Mouse (Mus musculus) left cerebral cortex, postnatal 36 days (tissue): ENCODE data around the gene Rnf213. TPM values are rescaled to one million over a fixed set of nuclear protein-coding genes. Genes with fewer than 3 reads are reported as not detected.

Experiments
- DNase-seq, 2 experiments: peaks; one replicate each; pipeline ENCODE4 v3.0.0; 2021 to 2022; ENCODE audit warnings: low spot score in 2 of 2, mixed read lengths in 1 of 2
- intact Hi-C: fragments of 180-260 bp; cut with DNase I; formaldehyde crosslinking; loops from one replicate; pipeline ENCODE4 v1.15.1; 2025
- microRNA-seq: library from miRNA; unstranded; fragments of <30 nt; microRNA quantifications from one replicate; pipeline ENCODE4 v1.2.0, GENCODE M21; 2022
- total RNA-seq, 2 experiments: library from RNA; stranded (reverse); gene quantifications; 2 replicates each; pipeline ENCODE4 v1.2.3; 2021

The Rnf213 gene
- total RNA-seq, 2 experiments from 2014 or later = 2.8 to 3.0 TPM

DNA sequence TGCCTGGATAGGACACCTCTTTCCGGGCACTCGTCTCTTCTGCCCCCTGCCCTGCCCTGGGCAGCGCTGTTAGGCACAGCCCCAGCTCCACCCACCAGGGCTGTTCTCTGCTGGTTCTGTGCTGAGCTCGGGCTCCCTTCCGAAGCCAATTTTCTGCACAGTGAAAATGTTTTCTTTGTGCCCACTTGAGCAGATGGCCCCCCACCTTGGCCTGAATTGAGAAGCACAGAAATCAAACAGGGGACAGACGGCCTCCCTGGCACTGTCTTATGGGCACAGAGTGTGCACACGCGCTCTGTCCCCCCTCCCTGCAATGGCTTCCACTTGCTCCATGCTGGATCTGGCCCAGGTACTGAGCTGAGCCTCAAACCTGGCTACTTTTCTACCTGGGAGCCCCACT, 139.6 kb downstream of the Rnf213 start:
- intact Hi-C loops = no loop called here
- DNase-seq = no peak

DNA sequence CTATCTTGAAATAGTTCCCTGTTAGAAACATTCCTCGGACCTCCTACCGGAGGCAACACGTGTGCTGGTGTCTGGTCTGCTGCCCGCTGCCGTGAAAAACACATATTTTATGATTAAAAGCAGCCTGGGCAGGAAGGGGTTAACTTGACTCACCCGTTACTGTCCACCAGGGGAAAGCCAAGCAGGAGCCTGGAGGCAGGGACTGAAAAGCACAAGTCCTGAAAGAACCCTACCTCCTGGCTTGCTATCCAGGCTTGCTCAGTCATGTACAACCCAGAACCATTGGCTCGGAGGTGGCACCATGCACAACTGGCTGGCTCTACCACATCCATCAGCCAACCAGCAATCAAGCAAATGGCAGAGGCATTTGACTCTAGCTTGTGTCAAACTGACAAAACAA, 140.8 kb downstream of the Rnf213 start:
- intact Hi-C loops = no loop called here
- no peak for DNase-seq

Small RNAs within 50 kb of the gene (microRNA-seq; reads per million reads assigned to microRNA genes)
- gene Mir1932 = not detected

Other genes with a start within 250 kb of the Rnf213 start
- 10 to 100 TPM; 30.5 to 36.2 TPM for gene Tbc1d16, start 164.6 kb upstream of the Rnf213 start, total RNA-seq
- 1 to 10 TPM; 1.1 to 1.3 TPM for gene Ccdc40, start 164.5 kb upstream of the Rnf213 start, total RNA-seq
- gene Gaa, start 125.2 kb upstream of the Rnf213 start, total RNA-seq = 100 to 1,000 TPM; 220 to 253 TPM
- gene Eif4a3, start 93.0 kb upstream of the Rnf213 start, total RNA-seq = 10 to 100 TPM; 74.7 to 78.6 TPM
- under 1 TPM; 0.07 to 0.14 TPM for gene Card14, start 85.3 kb upstream of the Rnf213 start, total RNA-seq
- gene Sgsh, start 37.6 kb upstream of the Rnf213 start, total RNA-seq = 1 to 10 TPM; 4.3 to 4.7 TPM
- 1 to 10 TPM; 3.5 to 4.3 TPM for gene Slc26a11, start 37.5 kb upstream of the Rnf213 start, total RNA-seq
- gene Endov, start 98.2 kb downstream of the Rnf213 start, total RNA-seq = 10 to 100 TPM; 30.6 to 31.0 TPM
- 100 to 1,000 TPM; 240 to 248 TPM for gene Nptx1, start 154.7 kb downstream of the Rnf213 start, total RNA-seq
- gene Rptor, start 209.8 kb downstream of the Rnf213 start, total RNA-seq = 10 to 100 TPM; 62.9 to 67.5 TPM